Mouse (Mus musculus) heart, adult 2 months (tissue): ENCODE measurements around the gene AI597479. TPM values are rescaled to one million over a fixed set of nuclear protein-coding genes. Genes with fewer than 3 reads are reported as not detected.

Experiments
- DNase-seq, 2 experiments: peaks; one replicate each; pipeline ENCODE4 v3.0.0; 2021
- H3K27ac ChIP-seq: fragments of 200-600 bp; 2 replicates; pipeline ENCODE4 v1.8.1; 2022
- H3K27me3 ChIP-seq: fragments of 200-500 bp; 2 replicates; pipeline ENCODE4 v1.6.1; 2012; ENCODE audit warnings: mild to moderate bottlenecking, low read length, inconsistent platforms, mixed read lengths; ENCODE audit not compliant: control insufficient read depth, insufficient read depth
- H3K36me3 ChIP-seq: fragments of 200-500 bp; 2 replicates; pipeline ENCODE4 v1.6.1; 2012; ENCODE audit warnings: low read length, inconsistent platforms; ENCODE audit not compliant: control insufficient read depth, insufficient read depth
- H3K4me1 ChIP-seq: fragments of 200-500 bp; 2 replicates; pipeline ENCODE4 v1.6.1; 2011; ENCODE audit warnings: low read length; ENCODE audit not compliant: control insufficient read depth, insufficient read depth
- H3K4me3 ChIP-seq: fragments of 200-600 bp; 2 replicates; pipeline ENCODE4 v1.8.1; 2022
- H3K79me2 ChIP-seq: fragments of 200-500 bp; replicated peaks from 2 replicates; pipeline ENCODE4 v1.6.1; 2012; ENCODE audit warnings: mild to moderate bottlenecking, inconsistent platforms, low read length, moderate library complexity, mixed read lengths; ENCODE audit not compliant: control insufficient read depth, insufficient read depth
- H3K9ac ChIP-seq: fragments of 200-500 bp; 2 replicates; pipeline ENCODE4 v1.6.1; 2012; ENCODE audit warnings: low read depth, mild to moderate bottlenecking, control low read depth, inconsistent platforms, low read length, mixed read lengths
- CTCF ChIP-seq: fragments of 200-600 bp; IDR thresholded peaks from 2 replicates; pipeline ENCODE4 v1.8.1; 2022; ENCODE audit warnings: antibody characterized with exemption, mild to moderate bottlenecking, moderate library complexity
- EP300 ChIP-seq: fragments of 200-500 bp; IDR thresholded peaks from 2 replicates; pipeline ENCODE4 v1.6.1; 2011; ENCODE audit warnings: low read depth, low read length, control low read depth; ENCODE audit not compliant: insufficient read depth
- POLR2A ChIP-seq: fragments of 200-500 bp; IDR thresholded peaks from 2 replicates; pipeline ENCODE4 v1.6.1; 2011; ENCODE audit warnings: mild to moderate bottlenecking, low read depth, low read length, control low read depth; ENCODE audit not compliant: insufficient read depth
- WGBS: fragments of 180-500 bp; shearing (Covaris S2); methylation state at CpG from one replicate; pipeline ENCODE4 v1.1.7; 2018; 5-methylcytosine and 5-hydroxymethylcytosine counted together
- intact Hi-C: fragments of 180-260 bp; cut with DNase I; formaldehyde crosslinking; loops from one replicate; pipeline ENCODE4 v1.15.1; 2025
- polyA plus RNA-seq: library from polyadenylated mRNA; depleted of rRNA; stranded (reverse); fragments of >200 nt; gene quantifications from 2 replicates; pipeline ENCODE4 v1.2.3, GENCODE M21; 2012
- total RNA-seq, 2 experiments: library from RNA; stranded (reverse); gene quantifications; 2 replicates each; pipeline ENCODE4 v1.2.3; 2021

AI597479 gene
- total and polyA plus RNA-seq, 3 experiments = 8.4 to 21.1 (median 20.3) TPM

GRCm38 (mm10) chr1:43154491-43154890 is 56.0 kb downstream of the AI597479 start:
- no peak overlapping the region for H3K9ac ChIP-seq
- no peak overlapping the region; the same call in 1 of the 2 replicates for H3K27ac ChIP-seq
- peaks cover 6% of the 10 kb centered on the region for H3K4me1 ChIP-seq
- no peak overlapping the region for H3K4me3 ChIP-seq
- DNase-seq = no peak
- TF ChIP-seq POLR2A = peak; percentile 45; the same call in 1 of the 2 replicates
- 0 out of 2 replicates have a peak, but pooled peaks have one; percentile 9 for TF ChIP-seq EP300
- TF ChIP-seq CTCF = no peak
- no peaks in the 10 kb centered on the region for H3K79me2 ChIP-seq
- peaks cover 73% of the 10 kb centered on the region for H3K36me3 ChIP-seq
- intact Hi-C loops = no loop called here
- 20% methylated on average over 2 of the region's 2 CpGs for WGBS
- H3K27me3 ChIP-seq = no peaks in the 10 kb centered on the region

GRCm38 (mm10) chr1:43157907-43158306 is 59.4 kb downstream of the AI597479 start:
- intact Hi-C loops = no loop called here
- Histone ChIP-seq H3K9ac (no peak overlapping the region), H3K27ac (no peak overlapping the region; the same call in 1 of the 2 replicates), H3K4me3 (no peak overlapping the region), H3K79me2 (no peaks in the 10 kb centered on the region), H3K4me1 (peaks cover 10% of the 10 kb centered on the region), H3K27me3 (no peaks in the 10 kb centered on the region), H3K36me3 (peaks cover 68% of the 10 kb centered on the region)
- TF ChIP-seq EP300 (no peak), POLR2A (peak; percentile 4; the same call in 1 of the 2 replicates)
- no peak for DNase-seq
- 68% methylated on average over 2 of the region's 2 CpGs for WGBS

- Histone ChIP-seq H3K36me3 (peaks cover 55% of the 10 kb centered on the region), H3K4me1 (peaks cover 10% of the 10 kb centered on the region), H3K4me3 (no peak overlapping the region), H3K27me3 (no peaks in the 10 kb centered on the region), H3K9ac (no peak overlapping the region), H3K27ac (peak overlapping the region; percentile 20; the same call in 1 of the 2 replicates), H3K79me2 (no peaks in the 10 kb centered on the region)
- DNase-seq = no peak
- WGBS = 18% methylated on average over 4 of the region's 4 CpGs
- TF ChIP-seq EP300 = no peak
- TF ChIP-seq POLR2A = no peak
- TF ChIP-seq CTCF = no peak
- intact Hi-C loops = no loop called here
Observed at GRCm38 (mm10) chr1:43159429-43159828, 60.9 kb downstream of the AI597479 start.

- no peak for DNase-seq
- Histone ChIP-seq H3K4me3 (no peak overlapping the region), H3K4me1 (peaks cover 8% of the 10 kb centered on the region), H3K9ac (no peak overlapping the region), H3K27ac (peak overlapping the region; percentile 9; the same call in 1 of the 2 replicates), H3K27me3 (no peaks in the 10 kb centered on the region), H3K79me2 (no peaks in the 10 kb centered on the region), H3K36me3 (peaks cover 43% of the 10 kb centered on the region)
- intact Hi-C loops = no loop called here
- 71% methylated on average over 3 of the region's 3 CpGs for WGBS
- peak; percentile 38; the same call in 1 of the 2 replicates for TF ChIP-seq EP300
- no peak for TF ChIP-seq CTCF
Observed at GRCm38 (mm10) chr1:43162394-43162793, 63.9 kb downstream of the AI597479 start.

GRCm38 (mm10) chr1:43163084-43163466 is 64.6 kb downstream of the AI597479 start:
- intact Hi-C loops = no loop called here
- Histone ChIP-seq H3K9ac (peak overlapping the region; percentile 69; the same call in 1 of the 2 replicates), H3K79me2 (no peaks in the 10 kb centered on the region), H3K27ac (peak overlapping the region; percentile 76), H3K27me3 (no peaks in the 10 kb centered on the region), H3K36me3 (peaks cover 40% of the 10 kb centered on the region), H3K4me3 (peak overlapping the region; percentile 63), H3K4me1 (peaks cover 8% of the 10 kb centered on the region)
- 2% methylated on average over 6 of the region's 6 CpGs for WGBS
- no peak for DNase-seq
- TF ChIP-seq POLR2A (no peak), CTCF (no peak), EP300 (no peak; the same call in 1 of the 2 replicates)

GRCm38 (mm10) chr1:43163467-43164418 is 65.2 kb downstream of the AI597479 start:
- DNase-seq = peak; percentile 73 to 80
- peak overlapping the region; percentile 69 for H3K9ac ChIP-seq
- peak overlapping the region; percentile 76 for H3K27ac ChIP-seq
- intact Hi-C loops = no loop called here
- H3K27me3 ChIP-seq = no peaks in the 10 kb centered on the region
- peak overlapping the region; percentile 63 for H3K4me3 ChIP-seq
- no peaks in the 10 kb centered on the region for H3K79me2 ChIP-seq
- peaks cover 33% of the 10 kb centered on the region for H3K36me3 ChIP-seq
- H3K4me1 ChIP-seq = peaks cover 10% of the 10 kb centered on the region
- 3% methylated on average over 61 of the region's 61 CpGs for WGBS
- TF ChIP-seq POLR2A = peak; percentile 46
- TF ChIP-seq CTCF = no peak
- peak; percentile 86 for TF ChIP-seq EP300
